Comparison of ENCODE assay signal across 27 mouse cellular contexts in the genomic region with DNA sequence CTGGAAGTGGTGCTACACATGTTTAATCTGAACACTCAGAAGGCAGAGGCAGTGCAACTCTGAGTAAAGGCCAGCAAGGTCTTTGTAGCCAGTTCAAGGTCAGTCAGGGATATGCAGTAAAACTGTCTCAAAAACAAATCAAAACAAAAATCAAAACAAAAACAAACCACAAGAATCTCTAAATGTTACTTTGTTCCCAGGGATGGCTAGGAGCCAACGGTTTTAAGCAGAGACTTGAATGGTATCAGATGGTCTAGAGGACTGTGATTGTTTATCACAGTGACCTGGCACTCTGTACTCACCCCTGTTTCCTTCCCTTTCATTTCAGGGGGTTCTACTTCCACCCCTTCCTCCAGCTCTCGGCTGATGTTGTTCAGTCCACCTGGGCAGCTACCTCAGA. TPM values are rescaled to one million over a fixed set of nuclear protein-coding genes. Genes with fewer than 3 reads are reported as not detected.
DNase-seq lines count a peak whose midpoint lies in the region; ATAC-seq and TF ChIP-seq lines count a peak whose summit lies in the region.
"Had no signal": no experiment of that assay in that cellular context is flagged by ENCODE, and none has a peak within 500 bp of the region (broad histone marks: within the 10 kb centered on the region; RNA-seq: fewer than 3 reads in every experiment).

No protein-coding gene starts in this region.

- H3K27ac ChIP-seq in kidney, adult 2 months (ENCODE audit: insufficient read depth, low read depth, low read length) = no peak overlapping the region
- no peak overlapping the region for H3K27ac ChIP-seq in kidney, embryonic 14.5 days (ENCODE audit: low read depth, low read length)
- H3K27ac ChIP-seq in kidney, postnatal 0 days = no peak overlapping the region
- no peak overlapping the region for H3K27ac ChIP-seq in kidney, embryonic 15.5 days
- H3K27ac ChIP-seq in MEL (ENCODE audit: control insufficient read depth, low read depth, low read length) = no peak overlapping the region
- H3K27ac ChIP-seq: embryonic facial prominence, embryonic 13.5 days; embryonic facial prominence, embryonic 15.5 days; forebrain, embryonic 10.5 days; forebrain, embryonic 12.5 days had no signal

- no peak for TF ChIP-seq CTCF in kidney, adult 2 months (conservative IDR thresholded peaks at IDR 0.05; ENCODE audit: insufficient read depth, insufficient read length, low read depth, low read length)
- no peak for TF ChIP-seq CTCF in kidney, postnatal 0 days (IDR thresholded peaks at IDR 0.05; ENCODE audit: low read depth)
- no peak for TF ChIP-seq CTCF in MEL (IDR thresholded peaks at IDR 0.05 in 2 of 3, conservative IDR thresholded peaks at IDR 0.05 in 1 of 3; ENCODE audit: control insufficient read depth in 1 of 3, insufficient read depth in 1 of 3, low read depth in 2 of 3, low read length in 3 of 3, poor library complexity in 1 of 3, severe bottlenecking in 1 of 3)

- H3K27me3 ChIP-seq in kidney, adult 2 months (replicated peaks; ENCODE audit: control insufficient read depth, insufficient read depth, low read length) = no peaks in the 10 kb centered on the region
- no peaks in the 10 kb centered on the region for H3K27me3 ChIP-seq in kidney, embryonic 14.5 days (ENCODE audit: control insufficient read depth, insufficient read depth, low read length)
- H3K27me3 ChIP-seq in kidney, postnatal 0 days (ENCODE audit: insufficient read depth, low read length) = no peaks in the 10 kb centered on the region
- H3K27me3 ChIP-seq in kidney, embryonic 15.5 days = no peaks in the 10 kb centered on the region
- H3K27me3 ChIP-seq in MEL (ENCODE audit: control insufficient read depth in 1 of 2, insufficient read depth in 2 of 2, low read length in 2 of 2) = no peaks in the 10 kb centered on the region
- H3K27me3 ChIP-seq: CH12.LX; embryonic facial prominence, embryonic 13.5 days; embryonic facial prominence, embryonic 15.5 days; forebrain, embryonic 12.5 days had no signal

- no peaks in the 10 kb centered on the region for H3K4me1 ChIP-seq in kidney, adult 2 months (ENCODE audit: control insufficient read depth, insufficient read depth, low read length)
- H3K4me1 ChIP-seq in kidney, embryonic 14.5 days (ENCODE audit: control insufficient read depth, insufficient read depth, low read length) = no peaks in the 10 kb centered on the region
- H3K4me1 ChIP-seq in kidney, postnatal 0 days (replicated peaks; ENCODE audit: insufficient read depth, low read length) = no peaks in the 10 kb centered on the region
- no peaks in the 10 kb centered on the region for H3K4me1 ChIP-seq in kidney, embryonic 15.5 days
- H3K4me1 ChIP-seq in MEL (ENCODE audit: control insufficient read depth in 1 of 2, insufficient read depth in 2 of 2, low read length in 2 of 2) = no peaks in the 10 kb centered on the region
- H3K4me1 ChIP-seq: embryonic facial prominence, embryonic 13.5 days; embryonic facial prominence, embryonic 15.5 days; forebrain, embryonic 10.5 days; forebrain, embryonic 12.5 days had no signal

- no peak for TF ChIP-seq EP300 in MEL (IDR thresholded peaks at IDR 0.05; ENCODE audit: low read depth in 1 of 2, low read length in 2 of 2)

- no peaks in the 10 kb centered on the region for H3K9me3 ChIP-seq in kidney, embryonic 14.5 days (ENCODE audit: control insufficient read depth, low read length)
- no peaks in the 10 kb centered on the region for H3K9me3 ChIP-seq in kidney, postnatal 0 days (replicated peaks; ENCODE audit: low read length)
- no peaks in the 10 kb centered on the region for H3K9me3 ChIP-seq in kidney, embryonic 15.5 days (replicated peaks)
- H3K9me3 ChIP-seq in MEL (replicated peaks; ENCODE audit: insufficient read depth, low read length) = no peaks in the 10 kb centered on the region
- H3K9me3 ChIP-seq: embryonic facial prominence, embryonic 13.5 days; embryonic facial prominence, embryonic 15.5 days; forebrain, embryonic 10.5 days; forebrain, embryonic 12.5 days; G1E had no signal

- no peak overlapping the region for H3K4me2 ChIP-seq in kidney, embryonic 14.5 days (replicated peaks; ENCODE audit: low read depth, low read length)
- no peak overlapping the region for H3K4me2 ChIP-seq in kidney, postnatal 0 days (ENCODE audit: low read length)
- H3K4me2 ChIP-seq in kidney, embryonic 15.5 days = no peak overlapping the region
- H3K4me2 ChIP-seq: embryonic facial prominence, embryonic 13.5 days; embryonic facial prominence, embryonic 15.5 days; forebrain, embryonic 12.5 days had no signal

- no peak for TF ChIP-seq POLR2A in kidney, adult 2 months (IDR thresholded peaks at IDR 0.05; ENCODE audit: low read depth, low read length)
- TF ChIP-seq POLR2A in MEL (IDR thresholded peaks at IDR 0.05; ENCODE audit: control insufficient read depth in 1 of 2, insufficient read depth in 1 of 2, low read depth in 1 of 2, low read length in 2 of 2, poor library complexity in 1 of 2) = no peak

- no peak for ATAC-seq in kidney, embryonic 14.5 days (ENCODE audit: low FRiP score, low TSS enrichment)
- ATAC-seq in kidney, postnatal 0 days (replicated peaks; ENCODE audit: low FRiP score, low read depth) = no peak
- ATAC-seq in kidney, embryonic 15.5 days (replicated peaks; ENCODE audit: low FRiP score) = no peak
- ATAC-seq: CD4-positive, CD25-positive, alpha-beta regulatory T cell, adult 4 months; forebrain, embryonic 14.5 days had no signal

- TF ChIP-seq RAD21 in MEL (IDR thresholded peaks at IDR 0.05; ENCODE audit: low read depth, low read length) = no peak

- peaks cover 2% of the 10 kb centered on the region for H3K36me3 ChIP-seq in kidney, adult 2 months (ENCODE audit: control insufficient read depth, insufficient read depth, low read length)
- H3K36me3 ChIP-seq in kidney, embryonic 14.5 days (ENCODE audit: control insufficient read depth, insufficient read depth, low read length) = peaks cover 79% of the 10 kb centered on the region
- peaks cover 79% of the 10 kb centered on the region for H3K36me3 ChIP-seq in kidney, postnatal 0 days (ENCODE audit: insufficient read depth, low read length)
- H3K36me3 ChIP-seq in kidney, embryonic 15.5 days = peaks cover 95% of the 10 kb centered on the region
- H3K36me3 ChIP-seq in MEL (ENCODE audit: control insufficient read depth in 1 of 2, insufficient read depth in 2 of 2, low read length in 2 of 2) = peaks cover 0 to 10% of the 10 kb centered on the region in 2 experiments; a peak in 2 of 4 replicates

- DNase-seq in kidney, adult 2 months = peak; percentile 60
- DNase-seq in kidney, postnatal 0 days (ENCODE audit: low spot score) = peak; percentile 36
- DNase-seq in kidney, postnatal 14 days = peak; percentile 69
- no peak for DNase-seq in kidney, postnatal 4 days
- no peak for DNase-seq in MEL (ENCODE audit: low read depth, low spot score)
- DNase-seq: adrenal gland, adult 2 months; adrenal gland, postnatal 10 days; adrenal gland, postnatal 25 days; B cell, adult 2 months; cerebellum, adult 11 months; cerebellum, adult 18-20 months; cerebellum, adult 8-10 months; cerebellum, adult 9-11 months; cerebellum, postnatal 14 days; cerebellum, postnatal 36 days; embryo, embryonic 11 days had no signal

- H3K79me2 ChIP-seq in MEL (ENCODE audit: control insufficient read depth, insufficient read depth, low read length, poor library complexity) = no peaks in the 10 kb centered on the region

- H3K4me3 ChIP-seq in kidney, adult 2 months (ENCODE audit: insufficient read depth, low read depth, low read length) = no peak overlapping the region
- no peak overlapping the region for H3K4me3 ChIP-seq in kidney, embryonic 14.5 days (ENCODE audit: low read length)
- H3K4me3 ChIP-seq in kidney, postnatal 0 days (replicated peaks; ENCODE audit: low read depth, low read length) = no peak overlapping the region
- no peak overlapping the region for H3K4me3 ChIP-seq in kidney, embryonic 15.5 days (replicated peaks)
- H3K4me3 ChIP-seq in MEL (ENCODE audit: control insufficient read depth in 1 of 2, insufficient read depth in 1 of 2, low read depth in 2 of 2, low read length in 2 of 2) = no peak overlapping the region
- H3K4me3 ChIP-seq: embryonic facial prominence, embryonic 13.5 days; embryonic facial prominence, embryonic 15.5 days; erythroblast, embryonic 14.5 days; forebrain, embryonic 10.5 days; forebrain, embryonic 12.5 days had no signal

- WGBS in kidney, adult 2 months = 59% methylated on average over 2 of the region's 2 CpGs
- WGBS in kidney, embryonic 14.5 days = 66% methylated on average over 2 of the region's 2 CpGs
- 55% methylated on average over 2 of the region's 2 CpGs for whole genome bisulfite sequencing in kidney, postnatal 0 days
- 74% methylated on average over 2 of the region's 2 CpGs for WGBS in kidney, embryonic 15.5 days

- no peak overlapping the region for H3K9ac ChIP-seq in kidney, embryonic 14.5 days (ENCODE audit: low read depth, low read length)
- no peak overlapping the region for H3K9ac ChIP-seq in kidney, postnatal 0 days (ENCODE audit: low read depth, low read length)
- no peak overlapping the region for H3K9ac ChIP-seq in kidney, embryonic 15.5 days
- no peak overlapping the region for H3K9ac ChIP-seq in MEL (ENCODE audit: control insufficient read depth, low read depth, low read length, poor library complexity, severe bottlenecking)
- H3K9ac ChIP-seq: embryonic facial prominence, embryonic 13.5 days; embryonic facial prominence, embryonic 15.5 days; forebrain, embryonic 12.5 days had no signal

RNA-seq across cellular contexts. Expression of a gene that starts 28.1 kb away (rescaled TPM):
- 1.4 and 1.5 TPM in 2 replicates for polyA plus RNA-seq in kidney, adult 2 months (2012; rRNA removed)
- polyA plus RNA-seq in kidney, embryonic 14.5 days (2014; fragmentation: Nextera tagmentation; extraction: Ambion mirVana) = 4.0 and 4.9 TPM in 2 replicates
- 2.0 and 2.5 TPM in 2 replicates for polyA plus RNA-seq in kidney, postnatal 0 days (2015; fragmentation: Nextera tagmentation; extraction: Ambion mirVana)
- 2.7 and 3.0 TPM in 2 replicates for polyA plus RNA-seq in kidney, embryonic 15.5 days (2015; fragmentation: Nextera tagmentation; extraction: Ambion mirVana)
- 0.36 and 0.92 TPM in 2 replicates for total RNA-seq in MEL (2012; rRNA removed)
- 1 to 10 TPM in 1 of 2 experiments, not detected in 1; 5.4 TPM for polyA plus RNA-seq in MEL (2012; ENCODE audit: insufficient read depth in 1 of 2, insufficient read length in 2 of 2, low read depth in 1 of 2, low replicate concordance in 2 of 2, missing spikeins in 1 of 2)
- total RNA-seq: adrenal gland, postnatal 25 days had no signal
- polyA plus RNA-seq: adrenal gland, adult 2 months; CD4-positive, CD25-positive, alpha-beta regulatory T cell, adult 4 months; erythroblast, embryonic 14.5 days had no signal

RNA-seq across cellular contexts. Expression of a gene that starts 28.5 kb away (rescaled TPM):
- polyA plus RNA-seq in kidney, adult 2 months (2012; rRNA removed) = 0.34 and 0.36 TPM in 2 replicates
- 0.84 and 0.97 TPM in 2 replicates for polyA plus RNA-seq in kidney, embryonic 14.5 days (2014; fragmentation: Nextera tagmentation; extraction: Ambion mirVana)
- 1.2 and 1.3 TPM in 2 replicates for polyA plus RNA-seq in kidney, postnatal 0 days (2015; fragmentation: Nextera tagmentation; extraction: Ambion mirVana)
- 0.99 and 1.0 TPM in 2 replicates for polyA plus RNA-seq in kidney, embryonic 15.5 days (2015; fragmentation: Nextera tagmentation; extraction: Ambion mirVana)
- 0.49 and 1.5 TPM in 2 replicates for total RNA-seq in MEL (2012; rRNA removed)
- polyA plus RNA-seq in MEL (2012; ENCODE audit: insufficient read depth in 1 of 2, insufficient read length in 2 of 2, low read depth in 1 of 2, low replicate concordance in 2 of 2, missing spikeins in 1 of 2) = 1 to 10 TPM in 1 of 2 experiments, not detected in 1; 2.6 TPM
- total RNA-seq: adrenal gland, postnatal 25 days had no signal
- polyA plus RNA-seq: CD4-positive, CD25-positive, alpha-beta regulatory T cell, adult 4 months; erythroblast, embryonic 14.5 days had no signal

RNA-seq across cellular contexts. Expression of a gene that starts 30.4 kb away (rescaled TPM):
- polyA plus RNA-seq in kidney, adult 2 months (2012; rRNA removed) = 17.5 and 21.4 TPM in 2 replicates
- 14.8 and 22.2 TPM in 2 replicates for polyA plus RNA-seq in kidney, embryonic 14.5 days (2014; fragmentation: Nextera tagmentation; extraction: Ambion mirVana)
- polyA plus RNA-seq in kidney, postnatal 0 days (2015; fragmentation: Nextera tagmentation; extraction: Ambion mirVana) = 9.5 and 10.6 TPM in 2 replicates
- polyA plus RNA-seq in kidney, embryonic 15.5 days (2015; fragmentation: Nextera tagmentation; extraction: Ambion mirVana) = 18.4 and 22.9 TPM in 2 replicates
- total RNA-seq in MEL (2012; rRNA removed) = 7.5 and 8.0 TPM in 2 replicates
- polyA plus RNA-seq in MEL (2012; ENCODE audit: insufficient read depth in 1 of 2, insufficient read length in 2 of 2, low read depth in 1 of 2, low replicate concordance in 2 of 2, missing spikeins in 1 of 2) = 10 to 100 TPM in 1 of 2 experiments, not detected in 1; 16.4 TPM

RNA-seq across cellular contexts. Expression of a gene that starts 49.7 kb away (rescaled TPM):
- polyA plus RNA-seq in kidney, adult 2 months (2012; rRNA removed) = 0.06 and 0.30 TPM in 2 replicates
- polyA plus RNA-seq in kidney, embryonic 14.5 days (2014; fragmentation: Nextera tagmentation; extraction: Ambion mirVana) = 0.45 and 0.49 TPM in 2 replicates
- polyA plus RNA-seq in kidney, postnatal 0 days (2015; fragmentation: Nextera tagmentation; extraction: Ambion mirVana) = 0.09 TPM in 1 of 2 replicates, not detected in the other
- polyA plus RNA-seq in kidney, embryonic 15.5 days (2015; fragmentation: Nextera tagmentation; extraction: Ambion mirVana) = 0.69 and 1.1 TPM in 2 replicates
- 75.1 and 82.9 TPM in 2 replicates for total RNA-seq in MEL (2012; rRNA removed)
- polyA plus RNA-seq in MEL (2012; ENCODE audit: insufficient read depth in 1 of 2, insufficient read length in 2 of 2, low read depth in 1 of 2, low replicate concordance in 2 of 2, missing spikeins in 1 of 2) = 100 to 1,000 TPM; 194 to 277 TPM
- total RNA-seq: adrenal gland, adult 2 months; adrenal gland, postnatal 25 days had no signal
- polyA plus RNA-seq: CD4-positive, CD25-positive, alpha-beta regulatory T cell, adult 4 months; embryonic facial prominence, embryonic 15.5 days; forebrain, embryonic 14.5 days had no signal

Comparison
In these comparisons a context has a peak if more than half of its experiments do, and no peak if none do; other contexts are left out.
1. DNase-seq: peak in kidney, adult 2 months (single experiment), kidney, postnatal 0 days (single experiment) and kidney, postnatal 14 days (single experiment); none in kidney, postnatal 4 days (0 of 2) and MEL (single experiment).